Mouse (Mus musculus): ENCODE results near the gene Parm1. TPM values are rescaled to one million over a fixed set of nuclear protein-coding genes. Genes with fewer than 3 reads are reported as not detected.

The Parm1 gene
- polyA plus RNA-seq, 1 experiment from 2014 or later, result 11.8 TPM

DNA sequence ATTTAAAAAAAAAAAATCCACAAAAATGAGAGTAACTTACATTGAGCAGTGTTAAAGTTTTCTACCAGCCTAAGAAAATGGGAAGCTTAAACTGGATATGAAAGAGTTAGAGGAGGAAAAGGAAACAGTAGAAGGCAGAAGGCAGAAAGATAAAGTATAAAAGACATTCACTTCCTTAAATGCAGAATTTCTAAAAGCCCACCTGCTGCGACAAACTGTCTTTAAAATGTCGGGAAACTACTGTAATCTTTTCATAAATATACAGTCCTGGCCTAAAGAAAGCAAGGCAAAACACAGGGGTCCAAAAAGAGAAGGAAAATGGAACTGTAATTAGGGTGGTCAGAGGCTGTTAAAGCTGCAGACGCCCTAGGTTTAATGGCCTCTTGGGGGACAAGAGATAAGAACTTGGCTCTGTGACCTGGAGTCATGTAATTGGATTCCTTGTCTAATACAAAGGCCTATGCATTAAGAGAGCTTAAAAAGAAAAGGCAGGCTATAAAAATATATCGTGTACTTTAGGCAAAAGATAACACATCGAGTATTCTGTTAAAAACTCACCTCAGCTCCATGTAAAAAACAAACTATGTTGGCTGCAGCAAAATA is 13.0 kb upstream of the Parm1 start:
- no peaks in the 10 kb centered on the region for H3K4me1 ChIP-seq (replicated peaks; ENCODE audit: control insufficient read depth, insufficient read depth, low read length)
- no peaks in the 10 kb centered on the region for H3K9me3 ChIP-seq (ENCODE audit: control insufficient read depth, low read length)
- 78% methylated on average over 5 of the region's 5 CpGs for WGBS
- ATAC-seq (ENCODE audit: low FRiP score) (no peak), DNase-seq (ENCODE audit: low spot score) (no peak)
- H3K4me2 ChIP-seq (replicated peaks; ENCODE audit: low read depth, low read length), result no peak overlapping the region
- H3K27me3 ChIP-seq (ENCODE audit: control insufficient read depth, insufficient read depth, low read length), result no peaks in the 10 kb centered on the region
- no peaks in the 10 kb centered on the region for H3K36me3 ChIP-seq (ENCODE audit: control insufficient read depth, insufficient read depth, low read length)
- H3K4me3 ChIP-seq (ENCODE audit: low read depth, low read length), result no peak overlapping the region
- H3K27ac ChIP-seq (ENCODE audit: low read depth, low read length), result no peak overlapping the region
- no peak overlapping the region for H3K9ac ChIP-seq (ENCODE audit: low read depth, low read length)

DNA sequence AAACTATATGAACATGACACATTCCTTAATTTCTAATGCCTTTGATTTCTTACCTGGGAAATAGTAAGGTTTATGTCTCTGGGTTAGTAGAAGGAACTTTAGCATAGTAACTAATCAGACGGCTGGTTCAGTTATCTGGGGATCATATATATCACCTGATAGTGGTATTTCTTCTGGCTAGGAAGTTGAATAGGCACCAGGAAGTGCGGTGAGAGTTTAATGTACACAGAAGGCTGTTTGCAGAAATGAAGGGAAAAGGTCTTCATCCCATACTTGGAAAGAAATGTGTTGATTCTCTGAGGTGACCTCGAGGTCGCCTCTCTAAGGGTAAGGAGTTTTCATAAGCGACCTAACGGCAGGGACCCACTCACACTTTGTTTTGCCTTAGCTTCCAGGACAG is 338 bp upstream of the Parm1 start:
- no peaks in the 10 kb centered on the region; the same call in none of the 2 replicates for H3K4me1 ChIP-seq (replicated peaks; ENCODE audit: control insufficient read depth, insufficient read depth, low read length)
- peaks cover 13% of the 10 kb centered on the region; the same call in 1 of the 2 replicates for H3K27me3 ChIP-seq (ENCODE audit: control insufficient read depth, insufficient read depth, low read length)
- no peaks in the 10 kb centered on the region for H3K36me3 ChIP-seq (ENCODE audit: control insufficient read depth, insufficient read depth, low read length)
- H3K27ac ChIP-seq (ENCODE audit: low read depth, low read length), result no peak overlapping the region
- no peak for ATAC-seq (ENCODE audit: low FRiP score)
- WGBS, result 21% methylated on average over 6 of the region's 6 CpGs
- no peaks in the 10 kb centered on the region for H3K9me3 ChIP-seq (ENCODE audit: control insufficient read depth, low read length)
- H3K4me3 ChIP-seq (ENCODE audit: low read depth, low read length), result no peak overlapping the region
- H3K4me2 ChIP-seq (replicated peaks; ENCODE audit: low read depth, low read length), result 0 out of 2 replicates have a peak overlapping the region, but pooled peaks have one; percentile 95
- no peak overlapping the region for H3K9ac ChIP-seq (ENCODE audit: low read depth, low read length)
- no peak for DNase-seq (ENCODE audit: low spot score)

- WGBS, result 5% methylated on average over 16 of the region's 16 CpGs
- DNase-seq (ENCODE audit: low spot score), result peak; percentile 30
- Histone ChIP-seq H3K4me3 (ENCODE audit: low read depth, low read length) (peak overlapping the region; percentile 51), H3K27me3 (ENCODE audit: control insufficient read depth, insufficient read depth, low read length) (peaks cover 13% of the 10 kb centered on the region; the same call in 1 of the 2 replicates), H3K4me2 (replicated peaks; ENCODE audit: low read depth, low read length) (peak overlapping the region; percentile 95), H3K36me3 (ENCODE audit: control insufficient read depth, insufficient read depth, low read length) (no peaks in the 10 kb centered on the region), H3K4me1 (replicated peaks; ENCODE audit: control insufficient read depth, insufficient read depth, low read length) (no peaks in the 10 kb centered on the region; the same call in none of the 2 replicates), H3K9me3 (ENCODE audit: control insufficient read depth, low read length) (no peaks in the 10 kb centered on the region), H3K9ac (ENCODE audit: low read depth, low read length) (peak overlapping the region; percentile 52), H3K27ac (ENCODE audit: low read depth, low read length) (no peak overlapping the region)
- ATAC-seq (ENCODE audit: low FRiP score), result peak; percentile 13; the same call in 1 of the 2 replicates
These were observed 931 bp downstream of the Parm1 start for GRCm38 (mm10) chr5:91518302-91518790.

DNA sequence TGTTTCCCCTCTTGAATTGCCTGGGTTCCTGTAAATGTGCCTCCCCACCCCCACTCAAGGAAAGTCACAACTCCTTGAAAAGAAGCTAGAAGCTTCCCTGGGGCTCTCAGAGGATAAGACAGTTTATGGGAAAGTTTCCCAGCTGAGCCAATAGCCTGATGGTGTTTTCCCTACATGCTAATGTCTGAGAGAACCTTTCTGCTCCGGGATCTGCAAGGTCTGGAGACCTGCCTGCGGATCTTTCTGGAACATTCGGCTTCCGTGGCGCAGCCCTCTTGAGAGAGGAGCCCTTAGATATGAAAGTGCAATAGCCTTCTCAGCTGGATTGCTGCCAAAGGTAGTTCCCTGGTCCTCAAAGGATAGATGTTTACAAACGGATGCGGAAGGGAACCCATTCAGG is 1.5 kb downstream of the Parm1 start:
- Histone ChIP-seq H3K4me2 (replicated peaks; ENCODE audit: low read depth, low read length) (peak overlapping the region; percentile 95), H3K9me3 (ENCODE audit: control insufficient read depth, low read length) (no peaks in the 10 kb centered on the region), H3K4me3 (ENCODE audit: low read depth, low read length) (peak overlapping the region; percentile 51), H3K9ac (ENCODE audit: low read depth, low read length) (no peak overlapping the region), H3K27me3 (ENCODE audit: control insufficient read depth, insufficient read depth, low read length) (peaks cover 13% of the 10 kb centered on the region; the same call in 1 of the 2 replicates), H3K27ac (ENCODE audit: low read depth, low read length) (no peak overlapping the region), H3K36me3 (ENCODE audit: control insufficient read depth, insufficient read depth, low read length) (no peaks in the 10 kb centered on the region), H3K4me1 (replicated peaks; ENCODE audit: control insufficient read depth, insufficient read depth, low read length) (no peaks in the 10 kb centered on the region; the same call in none of the 2 replicates)
- WGBS, result 31% methylated on average over 7 of the region's 7 CpGs
- DNase-seq (ENCODE audit: low spot score), result peak; percentile 25
- ATAC-seq (ENCODE audit: low FRiP score), result no peak

DNA sequence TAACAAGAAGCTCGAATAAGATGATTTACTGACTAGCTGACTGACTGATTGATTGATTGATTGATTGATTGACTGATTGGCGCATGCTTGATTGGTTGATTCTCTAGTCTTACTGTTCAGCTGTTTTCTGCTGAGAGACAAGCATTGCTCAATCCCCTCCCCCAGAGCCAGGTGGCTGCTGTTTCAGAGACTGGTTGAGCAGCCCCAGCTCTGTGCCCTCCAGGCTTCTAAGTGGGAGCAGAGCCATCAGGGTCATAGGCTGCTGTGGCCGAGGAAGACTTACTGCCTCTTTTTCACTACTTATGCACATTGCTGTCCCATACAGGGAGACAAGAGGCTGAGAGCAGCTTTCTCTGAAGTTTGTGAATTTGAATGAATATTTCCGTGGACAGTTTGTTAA is 2.1 kb downstream of the Parm1 start:
- Histone ChIP-seq H3K27me3 (ENCODE audit: control insufficient read depth, insufficient read depth, low read length) (peaks cover 13% of the 10 kb centered on the region; the same call in 1 of the 2 replicates), H3K4me2 (replicated peaks; ENCODE audit: low read depth, low read length) (no peak overlapping the region), H3K9me3 (ENCODE audit: control insufficient read depth, low read length) (no peaks in the 10 kb centered on the region), H3K4me3 (ENCODE audit: low read depth, low read length) (no peak overlapping the region), H3K36me3 (ENCODE audit: control insufficient read depth, insufficient read depth, low read length) (no peaks in the 10 kb centered on the region), H3K9ac (ENCODE audit: low read depth, low read length) (no peak overlapping the region), H3K27ac (ENCODE audit: low read depth, low read length) (no peak overlapping the region), H3K4me1 (replicated peaks; ENCODE audit: control insufficient read depth, insufficient read depth, low read length) (no peaks in the 10 kb centered on the region; the same call in none of the 2 replicates)
- no peak for ATAC-seq (ENCODE audit: low FRiP score)
- peak; percentile 37 for DNase-seq (ENCODE audit: low spot score)
- 42% methylated on average over 4 of the region's 4 CpGs for WGBS

- Histone ChIP-seq H3K36me3 (ENCODE audit: control insufficient read depth, insufficient read depth, low read length) (no peaks in the 10 kb centered on the region), H3K4me3 (ENCODE audit: low read depth, low read length) (no peak overlapping the region), H3K4me2 (replicated peaks; ENCODE audit: low read depth, low read length) (no peak overlapping the region), H3K9ac (ENCODE audit: low read depth, low read length) (no peak overlapping the region), H3K27me3 (ENCODE audit: control insufficient read depth, insufficient read depth, low read length) (no peaks in the 10 kb centered on the region), H3K27ac (ENCODE audit: low read depth, low read length) (no peak overlapping the region), H3K4me1 (replicated peaks; ENCODE audit: control insufficient read depth, insufficient read depth, low read length) (no peaks in the 10 kb centered on the region), H3K9me3 (ENCODE audit: control insufficient read depth, low read length) (no peaks in the 10 kb centered on the region)
- DNase-seq (ENCODE audit: low spot score), result no peak
- 89% methylated on average over 10 of the region's 10 CpGs for WGBS
- no peak for ATAC-seq (ENCODE audit: low FRiP score)
These were observed 15.5 kb downstream of the Parm1 start for GRCm38 (mm10) chr5:91532748-91533496.

- 86% methylated on average over 7 of the region's 7 CpGs for WGBS
- Histone ChIP-seq H3K4me1 (replicated peaks; ENCODE audit: control insufficient read depth, insufficient read depth, low read length) (no peaks in the 10 kb centered on the region), H3K9ac (ENCODE audit: low read depth, low read length) (no peak overlapping the region), H3K9me3 (ENCODE audit: control insufficient read depth, low read length) (no peaks in the 10 kb centered on the region), H3K27ac (ENCODE audit: low read depth, low read length) (no peak overlapping the region), H3K27me3 (ENCODE audit: control insufficient read depth, insufficient read depth, low read length) (no peaks in the 10 kb centered on the region), H3K4me3 (ENCODE audit: low read depth, low read length) (no peak overlapping the region), H3K4me2 (replicated peaks; ENCODE audit: low read depth, low read length) (no peak overlapping the region), H3K36me3 (ENCODE audit: control insufficient read depth, insufficient read depth, low read length) (no peaks in the 10 kb centered on the region)
- ATAC-seq (ENCODE audit: low FRiP score) (no peak), DNase-seq (ENCODE audit: low spot score) (no peak)
These were observed 41.7 kb downstream of the Parm1 start for GRCm38 (mm10) chr5:91559071-91559610.

DNA sequence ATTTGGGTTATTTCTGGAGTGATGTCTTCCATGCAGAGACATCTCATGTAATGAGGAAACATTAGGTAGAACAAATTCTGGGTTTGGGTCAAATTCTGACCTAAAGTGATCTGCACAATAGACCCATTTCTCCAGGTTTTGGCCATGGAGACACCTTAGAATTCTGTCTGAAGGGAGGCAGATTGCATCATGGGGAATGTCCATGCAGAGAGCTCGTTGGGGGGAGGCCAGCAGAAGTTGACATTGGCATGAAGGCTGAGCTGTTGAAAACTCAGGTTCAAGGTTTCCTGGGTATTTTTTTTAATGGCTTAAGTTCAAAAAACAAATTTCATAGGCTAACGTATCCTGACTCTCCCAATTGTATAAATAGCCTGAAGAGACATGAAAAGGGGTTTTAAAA is 42.3 kb downstream of the Parm1 start:
- Histone ChIP-seq H3K4me2 (replicated peaks; ENCODE audit: low read depth, low read length) (no peak overlapping the region), H3K36me3 (ENCODE audit: control insufficient read depth, insufficient read depth, low read length) (no peaks in the 10 kb centered on the region), H3K9ac (ENCODE audit: low read depth, low read length) (no peak overlapping the region), H3K27ac (ENCODE audit: low read depth, low read length) (no peak overlapping the region), H3K27me3 (ENCODE audit: control insufficient read depth, insufficient read depth, low read length) (no peaks in the 10 kb centered on the region), H3K9me3 (ENCODE audit: control insufficient read depth, low read length) (no peaks in the 10 kb centered on the region), H3K4me1 (replicated peaks; ENCODE audit: control insufficient read depth, insufficient read depth, low read length) (no peaks in the 10 kb centered on the region), H3K4me3 (ENCODE audit: low read depth, low read length) (no peak overlapping the region)
- ATAC-seq (ENCODE audit: low FRiP score), result no peak
- 68% methylated on average over 2 of the region's 2 CpGs for WGBS
- DNase-seq (ENCODE audit: low spot score), result no peak

Data from hindbrain, embryonic 11.5 days (tissue).